Mouse (Mus musculus): Measurements from ENCODE around the gene Vill.

- TF ChIP-seq CTCF (IDR thresholded peaks at IDR 0.05; ENCODE audit: low read depth, low read length) (no peak), POLR2A (IDR thresholded peaks at IDR 0.05; ENCODE audit: insufficient read depth, low read length) (no peak)
These were observed 50.2 kb downstream of the Vill start for GRCm38 (mm10) chr9:119102783-119103113.

Measured in ES-Bruce4 (cell line).